Mouse (Mus musculus): ENCODE data around the gene Gpc6.

- TF ChIP-seq CTCF (IDR thresholded peaks at IDR 0.05; ENCODE audit: low read depth, low read length) (no peak), POLR2A (IDR thresholded peaks at IDR 0.05; ENCODE audit: borderline replicate concordance, low read depth, low read length) (no peak)
Observed at GRCm38 (mm10) chr14:117407824-117408524, 482.9 kb downstream of the Gpc6 start.

All from bone marrow macrophage, adult 2 months (primary cell).